Mouse (Mus musculus) neural tube, embryonic 11.5 days (tissue): Measurements from ENCODE around the gene Pex11g. TPM values are rescaled to one million over a fixed set of nuclear protein-coding genes. Genes with fewer than 3 reads are reported as not detected.

Source experiments
- ATAC-seq: fragments of 200-750 bp; cut with Nextera tagmentation; 2 replicates; pipeline ENCODE4 v1.8.0; 2017; ENCODE audit warnings: moderate number of reproducible peaks, mild to moderate bottlenecking, moderate TSS enrichment, moderate library complexity; ENCODE audit not compliant: insufficient read depth, low FRiP score, low TSS enrichment
- DNase-seq: peaks from one replicate; pipeline ENCODE4 v3.0.0-alpha.2; 2015; ENCODE audit warnings: low spot score
- H3K27ac ChIP-seq: fragments of 300-500 bp; sonication (generic); 2 replicates; pipeline ENCODE4 v1.5.1; 2014; ENCODE audit warnings: low read depth, mild to moderate bottlenecking, low read length
- H3K27me3 ChIP-seq: fragments of 300-500 bp; sonication (generic); 2 replicates; pipeline ENCODE4 v1.6.1; 2014; ENCODE audit warnings: mild to moderate bottlenecking, low read length, mixed read lengths; ENCODE audit not compliant: control insufficient read depth, insufficient read depth
- H3K36me3 ChIP-seq: fragments of 300-500 bp; sonication (generic); 2 replicates; pipeline ENCODE4 v1.6.1; 2014; ENCODE audit warnings: mild to moderate bottlenecking, low read length, moderate library complexity, mixed read lengths; ENCODE audit not compliant: control insufficient read depth, insufficient read depth
- H3K4me1 ChIP-seq: fragments of 300-500 bp; sonication (generic); 2 replicates; pipeline ENCODE4 v1.6.1; 2014; ENCODE audit warnings: low read length, mixed read lengths; ENCODE audit not compliant: control insufficient read depth, insufficient read depth
- H3K4me2 ChIP-seq: fragments of 300-500 bp; sonication (generic); 2 replicates; pipeline ENCODE4 v1.6.1; 2014; ENCODE audit warnings: low read depth, mild to moderate bottlenecking, moderate library complexity
- H3K4me3 ChIP-seq: fragments of 300-500 bp; sonication (generic); 2 replicates; pipeline ENCODE4 v1.5.1; 2014; ENCODE audit warnings: low read depth, low read length
- H3K9ac ChIP-seq: fragments of 300-500 bp; sonication (generic); 2 replicates; pipeline ENCODE4 v1.6.1; 2014; ENCODE audit warnings: mild to moderate bottlenecking, low read length
- H3K9me3 ChIP-seq: fragments of 300-500 bp; sonication (generic); 2 replicates; pipeline ENCODE4 v1.6.1; 2016; ENCODE audit warnings: low read length; ENCODE audit not compliant: control insufficient read depth
- WGBS: fragments of 180-500 bp; shearing (Covaris S2); extraction: QIAGEN DNeasy Blood & Tissue Kit; methylation state at CpG from one replicate; pipeline ENCODE4 v1.1.7; 2014; 5-methylcytosine and 5-hydroxymethylcytosine counted together
- polyA plus RNA-seq: library from polyadenylated mRNA; unstranded; fragments of >200 nt; fragmentation: Nextera tagmentation; extraction: Ambion mirVana; gene quantifications from 2 replicates; pipeline ENCODE4 v1.2.1, GENCODE M21; 2014

Pex11g gene
- polyA plus RNA-seq, 1 experiment from 2014 or later, result 2.9 TPM

GRCm38 (mm10) chr8:3429966-3430365, 37.5 kb downstream of the Pex11g start:
- WGBS, result 91% methylated on average over 2 of the region's 2 CpGs
- Histone ChIP-seq H3K27me3 (no peaks in the 10 kb centered on the region), H3K4me2 (no peak overlapping the region), H3K4me1 (no peaks in the 10 kb centered on the region), H3K4me3 (no peak overlapping the region), H3K36me3 (peaks cover 4% of the 10 kb centered on the region; the same call in 1 of the 2 replicates), H3K9ac (no peak overlapping the region), H3K9me3 (no peaks in the 10 kb centered on the region), H3K27ac (no peak overlapping the region)
- no peak for DNase-seq
- ATAC-seq, result no peak

- Histone ChIP-seq H3K9ac (no peak overlapping the region), H3K9me3 (no peaks in the 10 kb centered on the region), H3K4me1 (no peaks in the 10 kb centered on the region), H3K27me3 (no peaks in the 10 kb centered on the region), H3K36me3 (peaks cover 2% of the 10 kb centered on the region; the same call in 1 of the 2 replicates), H3K4me2 (no peak overlapping the region), H3K27ac (no peak overlapping the region), H3K4me3 (no peak overlapping the region)
- ATAC-seq (no peak), DNase-seq (no peak)
- 79% methylated on average over 2 of the region's 2 CpGs for WGBS
Measured at GRCm38 (mm10) chr8:3428426-3428825, 39.1 kb downstream of the Pex11g start.

GRCm38 (mm10) chr8:3426211-3426610, 41.3 kb downstream of the Pex11g start:
- WGBS, result 92% methylated on average over 3 of the region's 3 CpGs
- DNase-seq (no peak), ATAC-seq (no peak)
- no peak overlapping the region for H3K4me2 ChIP-seq
- H3K4me3 ChIP-seq, result no peak overlapping the region
- H3K9ac ChIP-seq, result no peak overlapping the region
- peaks cover 2% of the 10 kb centered on the region; the same call in 1 of the 2 replicates for H3K36me3 ChIP-seq
- no peaks in the 10 kb centered on the region for H3K9me3 ChIP-seq
- no peak overlapping the region for H3K27ac ChIP-seq
- H3K27me3 ChIP-seq, result no peaks in the 10 kb centered on the region
- H3K4me1 ChIP-seq, result no peaks in the 10 kb centered on the region

- no peaks in the 10 kb centered on the region for H3K9me3 ChIP-seq
- DNase-seq, result no peak
- WGBS, result 92% methylated on average over 5 of the region's 5 CpGs
- no peaks in the 10 kb centered on the region for H3K27me3 ChIP-seq
- ATAC-seq, result no peak
- H3K4me2 ChIP-seq, result no peak overlapping the region
- no peaks in the 10 kb centered on the region for H3K4me1 ChIP-seq
- H3K9ac ChIP-seq, result no peak overlapping the region
- H3K36me3 ChIP-seq, result peaks cover 2% of the 10 kb centered on the region; the same call in 1 of the 2 replicates
- no peak overlapping the region for H3K27ac ChIP-seq
- H3K4me3 ChIP-seq, result no peak overlapping the region
Measured at GRCm38 (mm10) chr8:3425217-3425616, 42.3 kb downstream of the Pex11g start.

- 89% methylated on average over 5 of the region's 5 CpGs for WGBS
- Histone ChIP-seq H3K36me3 (no peaks in the 10 kb centered on the region), H3K4me2 (no peak overlapping the region), H3K9ac (no peak overlapping the region), H3K4me3 (no peak overlapping the region), H3K9me3 (no peaks in the 10 kb centered on the region), H3K27me3 (no peaks in the 10 kb centered on the region), H3K27ac (no peak overlapping the region), H3K4me1 (peaks cover 18% of the 10 kb centered on the region)
- DNase-seq (no peak), ATAC-seq (no peak)
Measured at GRCm38 (mm10) chr8:3421507-3421906, 46.0 kb downstream of the Pex11g start.

GRCm38 (mm10) chr8:3420105-3420706, 47.3 kb downstream of the Pex11g start:
- no peaks in the 10 kb centered on the region for H3K36me3 ChIP-seq
- peaks cover 25% of the 10 kb centered on the region for H3K4me1 ChIP-seq
- no peak overlapping the region for H3K27ac ChIP-seq
- DNase-seq, result no peak
- no peak overlapping the region for H3K4me3 ChIP-seq
- H3K9me3 ChIP-seq, result no peaks in the 10 kb centered on the region
- no peaks in the 10 kb centered on the region for H3K27me3 ChIP-seq
- no peak for ATAC-seq
- WGBS, result 65% methylated on average over 10 of the region's 10 CpGs
- H3K4me2 ChIP-seq, result no peak overlapping the region
- H3K9ac ChIP-seq, result no peak overlapping the region

- H3K9ac ChIP-seq, result no peak overlapping the region
- no peak overlapping the region for H3K4me2 ChIP-seq
- H3K4me3 ChIP-seq, result no peak overlapping the region
- H3K27me3 ChIP-seq, result no peaks in the 10 kb centered on the region
- no peaks in the 10 kb centered on the region for H3K9me3 ChIP-seq
- ATAC-seq, result no peak
- peaks cover 36% of the 10 kb centered on the region for H3K4me1 ChIP-seq
- no peak for DNase-seq
- no peaks in the 10 kb centered on the region for H3K36me3 ChIP-seq
- H3K27ac ChIP-seq, result no peak overlapping the region
- WGBS, result 82% methylated on average over 1 of the region's 1 CpGs
Measured at GRCm38 (mm10) chr8:3418101-3418500, 49.4 kb downstream of the Pex11g start.

GRCm38 (mm10) chr8:3417455-3417854, 50.0 kb downstream of the Pex11g start:
- Histone ChIP-seq H3K9me3 (no peaks in the 10 kb centered on the region), H3K36me3 (no peaks in the 10 kb centered on the region), H3K4me2 (no peak overlapping the region), H3K9ac (no peak overlapping the region), H3K4me1 (peaks cover 36% of the 10 kb centered on the region), H3K4me3 (no peak overlapping the region), H3K27ac (0 out of 2 replicates have a peak overlapping the region, but pooled peaks have one; percentile 11), H3K27me3 (no peaks in the 10 kb centered on the region)
- ATAC-seq, result no peak
- 3% methylated on average over 8 of the region's 8 CpGs for WGBS
- DNase-seq, result peak; percentile 43

GRCm38 (mm10) chr8:3416846-3417245, 50.6 kb downstream of the Pex11g start:
- H3K27me3 ChIP-seq, result no peaks in the 10 kb centered on the region
- H3K4me2 ChIP-seq, result no peak overlapping the region
- no peak overlapping the region for H3K9ac ChIP-seq
- H3K36me3 ChIP-seq, result no peaks in the 10 kb centered on the region
- DNase-seq (no peak), ATAC-seq (peak; percentile 32)
- H3K4me1 ChIP-seq, result peaks cover 36% of the 10 kb centered on the region
- WGBS, result 18% methylated on average over 4 of the region's 4 CpGs
- no peak overlapping the region for H3K4me3 ChIP-seq
- H3K9me3 ChIP-seq, result no peaks in the 10 kb centered on the region
- peak overlapping the region; percentile 53; the same call in 1 of the 2 replicates for H3K27ac ChIP-seq
